Mouse (Mus musculus): ENCODE measurements at regions not wholly inside any gene's neighbourhood (a gene's known extent, or its start where the extent isn't known, plus 50 kb on each side); places are given as distances from the start of the nearest gene placed in this dataset.
"Not testable (repeated sequence)": the region's sequence is repeated elsewhere in the genome, so short reads cannot be mapped to it uniquely, and the experiment has no call there.

GRCm38 (mm10) chr12:18207941-18208340, 306.4 kb upstream of the 5730507C01Rik start:
- DNase-seq (ENCODE audit: low spot score in 2 of 2), result peak; percentile 33 to 51
- intact Hi-C loops (cut with DNase I), result not testable (repeated sequence)

- DNase-seq (ENCODE audit: low spot score in 2 of 2); intact Hi-C loops (cut with DNase I): not testable (repeated sequence)
Observed at GRCm38 (mm10) chr12:18216432-18216926, 297.8 kb upstream of the 5730507C01Rik start.

- intact Hi-C loops (cut with DNase I), result no loop called here
- no peak for DNase-seq (ENCODE audit: low spot score in 2 of 2)
Observed at GRCm38 (mm10) chr12:18224516-18224915, 289.8 kb upstream of the 5730507C01Rik start.

- DNase-seq (ENCODE audit: low spot score in 2 of 2), result no peak
- intact Hi-C loops (cut with DNase I), result no loop called here
Observed at GRCm38 (mm10) chr12:18226691-18227090, 287.6 kb upstream of the 5730507C01Rik start.

- DNase-seq (ENCODE audit: low spot score in 2 of 2); intact Hi-C loops (cut with DNase I): not testable (repeated sequence)
Observed at GRCm38 (mm10) chr12:18231896-18232295, 282.4 kb upstream of the 5730507C01Rik start.

- intact Hi-C loops (cut with DNase I); DNase-seq (ENCODE audit: low spot score in 2 of 2): not testable (repeated sequence)
Observed at GRCm38 (mm10) chr12:18236330-18236729, 278.0 kb upstream of the 5730507C01Rik start.

GRCm38 (mm10) chr12:18237549-18237948, 276.8 kb upstream of the 5730507C01Rik start:
- DNase-seq (ENCODE audit: low spot score in 2 of 2), result no peak
- intact Hi-C loops (cut with DNase I), result no loop called here

All from left cerebral cortex, postnatal 14 days (tissue).